Mouse (Mus musculus) cortical plate, adult 2 months (tissue): ENCODE results near the gene Rangrf. TPM values are rescaled to one million over a fixed set of nuclear protein-coding genes. Genes with fewer than 3 reads are reported as not detected.
A peak's percentile ranks its signal among the peaks of the same experiment; 100 is the strongest.
"Not testable (repeated sequence)": the region's sequence is repeated elsewhere in the genome, so short reads cannot be mapped to it uniquely, and the experiment has no call there.

ENCODE experiments used
- H3K27ac ChIP-seq: fragments of 200-500 bp; 2 replicates; pipeline ENCODE4 v1.5.1; 2012; ENCODE audit warnings: low read length, control low read depth, inconsistent platforms; ENCODE audit not compliant: insufficient read depth
- H3K4me1 ChIP-seq: fragments of 200-500 bp; 2 replicates; pipeline ENCODE4 v1.6.1; 2011; ENCODE audit warnings: low read length; ENCODE audit not compliant: control insufficient read depth, insufficient read depth
- H3K4me3 ChIP-seq: fragments of 200-500 bp; 2 replicates; pipeline ENCODE4 v1.5.1; 2011; ENCODE audit warnings: mild to moderate bottlenecking, low read length, control low read depth; ENCODE audit not compliant: insufficient read depth
- CTCF ChIP-seq: fragments of 200-500 bp; IDR thresholded peaks from 2 replicates; pipeline ENCODE4 v1.5.1; 2011; ENCODE audit warnings: mild to moderate bottlenecking, control low read depth, low read length; ENCODE audit not compliant: insufficient read depth; ENCODE audit errors: extremely low read depth
- POLR2A ChIP-seq: fragments of 200-500 bp; IDR thresholded peaks from 2 replicates; pipeline ENCODE4 v1.6.1; 2011; ENCODE audit warnings: mild to moderate bottlenecking, low read length, control low read depth; ENCODE audit not compliant: insufficient read depth; ENCODE audit errors: extremely low read depth
- polyA plus RNA-seq: library from polyadenylated mRNA; depleted of rRNA; stranded (reverse); fragments of >200 nt; gene quantifications from 2 replicates; pipeline ENCODE4 v1.2.3, GENCODE M21; 2012; rRNA removed

Rangrf gene
- polyA plus RNA-seq: 33.8 and 37.5 TPM in 2 replicates

DNA sequence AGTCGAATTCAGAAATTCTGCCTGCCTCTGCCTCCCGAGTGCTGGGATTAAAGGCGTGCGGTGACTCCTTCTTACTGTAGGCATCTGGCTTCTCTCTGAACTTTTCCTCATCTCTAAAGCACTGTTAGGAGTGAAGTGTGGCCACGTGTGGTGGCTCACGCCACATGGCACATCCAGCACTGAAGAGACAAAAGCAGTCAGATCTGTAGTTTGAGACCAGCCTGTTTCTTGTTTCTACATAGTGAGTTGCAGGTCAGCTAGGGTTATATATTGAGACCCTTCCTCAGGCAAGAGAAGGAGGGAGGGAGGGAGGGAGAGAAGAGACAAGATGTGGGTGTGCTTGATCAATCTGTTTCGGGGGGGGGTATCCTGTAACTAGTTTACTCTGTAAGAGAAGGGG, at the start of gene Rangrf:
Rangrf (minus strand) TSS at position 101 of the 400 bp plus-strand sequence.
- H3K27ac ChIP-seq: no peak within 1 kb of the TSS

GRCm38 (mm10) chr11:69020691-69021090, 45.7 kb upstream of the Rangrf start:
- Histone ChIP-seq H3K4me3 (no peak overlapping the region), H3K4me1 (peaks cover 4% of the 10 kb centered on the region), H3K27ac (no peak overlapping the region)
- TF ChIP-seq POLR2A (no peak), CTCF (no peak)

More for the DNA sequence above, at the start of gene Rangrf:
- Histone ChIP-seq H3K4me3 (peak within 1 kb of the TSS; percentile 39), H3K4me1 (no peaks in the 10 kb centered on the region)
- TF ChIP-seq CTCF: no peak
- no peak for TF ChIP-seq POLR2A

- peak overlapping the region; percentile 48 for H3K4me3 ChIP-seq
- peaks cover 4% of the 10 kb centered on the region for H3K4me1 ChIP-seq
- TF ChIP-seq CTCF (no peak), POLR2A (no peak)
- no peak overlapping the region for H3K27ac ChIP-seq
Measured at GRCm38 (mm10) chr11:69016755-69017154, 41.8 kb upstream of the Rangrf start.

- Histone ChIP-seq H3K4me1 (peaks cover 4% of the 10 kb centered on the region), H3K4me3 (peak within 1 kb of the TSS; percentile 48), H3K27ac (no peak within 1 kb of the TSS)
- TF ChIP-seq CTCF (peak; percentile 50), POLR2A (peak; percentile 82)
Measured at GRCm38 (mm10) chr11:69015644-69016441, 40.9 kb upstream of the Rangrf start, which contains the start of gene Ctc1. TSS of gene Ctc1 (plus strand) at chr11:69015911.

GRCm38 (mm10) chr11:69012071-69012601, 37.2 kb upstream of the Rangrf start:
- Histone ChIP-seq H3K27ac (peak overlapping the region; percentile 20; the same call in 1 of the 2 replicates), H3K4me3 (peak overlapping the region; percentile 37), H3K4me1 (peaks cover 4% of the 10 kb centered on the region)
- TF ChIP-seq POLR2A (peak; percentile 97), CTCF (no peak)

DNA sequence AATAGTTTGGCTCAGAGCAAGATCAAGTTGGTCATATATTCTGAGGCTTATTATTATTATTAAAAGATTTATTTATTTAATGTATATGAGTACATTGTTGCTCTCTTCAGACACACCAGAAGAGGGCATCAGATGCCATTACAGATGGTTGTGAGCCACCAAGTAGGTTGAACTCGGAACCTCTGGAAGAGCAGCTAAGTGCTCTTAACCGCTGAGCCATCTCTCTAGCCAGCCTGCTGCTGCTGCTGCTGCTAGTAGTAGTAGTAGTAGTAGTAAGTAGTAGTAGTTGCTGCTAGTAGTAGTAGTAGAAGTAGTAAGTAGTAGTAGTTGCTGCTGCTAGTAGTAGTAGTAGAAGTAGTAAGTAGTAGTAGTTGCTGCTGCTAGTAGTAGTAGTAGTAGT, 36.5 kb upstream of the Rangrf start:
- H3K4me3 ChIP-seq: peak overlapping the region; percentile 37; the same call in 1 of the 2 replicates
- not testable (repeated sequence) for H3K4me1 ChIP-seq, H3K27ac ChIP-seq

GRCm38 (mm10) chr11:69010400-69011323, 35.7 kb upstream of the Rangrf start:
- TF ChIP-seq POLR2A (no peak), CTCF (no peak)

GRCm38 (mm10) chr11:69009508-69009907, 34.5 kb upstream of the Rangrf start:
- Histone ChIP-seq H3K4me3 (no peak overlapping the region), H3K27ac (no peak overlapping the region), H3K4me1 (no peaks in the 10 kb centered on the region)
- TF ChIP-seq CTCF (no peak), POLR2A (no peak)

More at GRCm38 (mm10) chr11:69010400-69011323, 35.7 kb upstream of the Rangrf start:
- Histone ChIP-seq H3K4me1 (no peaks in the 10 kb centered on the region), H3K27ac (no peak overlapping the region), H3K4me3 (no peak overlapping the region)
